Mouse (Mus musculus): ENCODE measurements around the gene Tnfrsf9. TPM values are rescaled to one million over a fixed set of nuclear protein-coding genes. Genes with fewer than 3 reads are reported as not detected.
"Not testable (repeated sequence)": the region's sequence is repeated elsewhere in the genome, so short reads cannot be mapped to it uniquely, and the experiment has no call there.

The Tnfrsf9 gene
- total and polyA plus RNA-seq, 3 experiments = 0.14 TPM; not detected in 2

DNA sequence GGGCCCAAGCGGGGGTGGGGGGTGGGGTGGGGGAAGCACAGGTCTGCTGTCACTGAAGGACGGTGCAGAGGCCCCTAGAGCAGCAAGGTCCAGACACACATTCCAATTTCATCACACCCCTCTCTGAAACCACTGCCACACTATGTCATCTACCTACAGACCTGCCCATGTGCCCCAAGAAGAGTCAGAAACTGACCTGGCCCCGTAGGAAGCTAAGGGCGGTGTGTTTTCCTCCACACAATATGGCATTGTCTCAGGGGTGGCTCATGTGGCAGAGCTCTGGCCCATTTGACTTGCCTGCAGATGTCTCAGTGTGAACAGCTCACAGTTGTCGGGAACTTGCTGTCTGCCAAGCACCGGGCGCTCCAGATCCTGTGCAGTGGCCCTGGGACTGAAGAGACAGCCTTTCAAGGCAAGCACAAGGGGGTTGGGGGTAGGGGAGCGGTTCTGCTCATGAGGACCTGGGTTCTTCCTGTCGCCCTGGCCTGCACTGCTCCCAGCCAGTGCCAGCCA, 42.2 kb upstream of the Tnfrsf9 start:
- DNase-seq (ENCODE audit: low read depth, low spot score) = no peak
- Histone ChIP-seq H3K79me2 (ENCODE audit: control insufficient read depth, insufficient read depth, low read length, poor library complexity) (no peaks in the 10 kb centered on the region), H3K27ac (ENCODE audit: control insufficient read depth, low read depth, low read length) (no peak overlapping the region), H3K4me3 (ENCODE audit: control insufficient read depth in 1 of 2, insufficient read depth in 1 of 2, low read depth in 2 of 2, low read length in 2 of 2) (no peak overlapping the region), H3K36me3 (ENCODE audit: control insufficient read depth in 1 of 2, insufficient read depth in 2 of 2, low read length in 2 of 2) (peaks cover 0 to 4% of the 10 kb centered on the region in 2 experiments; a peak in 1 of 4 replicates), H3K9me3 (replicated peaks; ENCODE audit: insufficient read depth, low read length) (no peaks in the 10 kb centered on the region), H3K27me3 (ENCODE audit: control insufficient read depth in 1 of 2, insufficient read depth in 2 of 2, low read length in 2 of 2) (no peaks in the 10 kb centered on the region), H3K9ac (ENCODE audit: control insufficient read depth, low read depth, low read length, poor library complexity, severe bottlenecking) (no peak overlapping the region), H3K4me1 (ENCODE audit: control insufficient read depth in 1 of 2, insufficient read depth in 2 of 2, low read length in 2 of 2) (peaks cover 3 to 6% of the 10 kb centered on the region in 2 experiments; a peak in 2 of 4 replicates)
- TF ChIP-seq CHD1 (IDR thresholded peaks at IDR 0.05; ENCODE audit: low read depth, low read length) = no peak
- no peak for TF ChIP-seq E2F4 (IDR thresholded peaks at IDR 0.05; ENCODE audit: borderline replicate concordance, low read depth, low read length)
- TF ChIP-seq POLR2AphosphoS5 (IDR thresholded peaks at IDR 0.05; ENCODE audit: borderline replicate concordance, low read depth, low read length) = no peak
- TF ChIP-seq CTCF (IDR thresholded peaks at IDR 0.05 in 2 of 3, conservative IDR thresholded peaks at IDR 0.05 in 1 of 3; ENCODE audit: control insufficient read depth in 1 of 3, insufficient read depth in 1 of 3, low read depth in 2 of 3, low read length in 3 of 3, poor library complexity in 1 of 3, severe bottlenecking in 1 of 3) = no peak
- no peak for TF ChIP-seq SIN3A (IDR thresholded peaks at IDR 0.05; ENCODE audit: low read length)
- TF ChIP-seq ZNF384 (IDR thresholded peaks at IDR 0.05; ENCODE audit: low read depth, low read length) = no peak
- no peak for TF ChIP-seq ETS1 (IDR thresholded peaks at IDR 0.05; ENCODE audit: low read depth, low read length)

GRCm38 (mm10) chr4:150872681-150873080, 41.7 kb upstream of the Tnfrsf9 start:
- no peaks in the 10 kb centered on the region for H3K79me2 ChIP-seq (ENCODE audit: control insufficient read depth, insufficient read depth, low read length, poor library complexity)
- TF ChIP-seq USF2 (IDR thresholded peaks at IDR 0.05; ENCODE audit: borderline replicate concordance in 1 of 2, insufficient read depth in 1 of 2, low read depth in 1 of 2, low read length in 2 of 2) = no peak
- H3K27ac ChIP-seq (ENCODE audit: control insufficient read depth, low read depth, low read length) = no peak overlapping the region
- peaks cover 0 to 4% of the 10 kb centered on the region in 2 experiments; a peak in 1 of 4 replicates for H3K36me3 ChIP-seq (ENCODE audit: control insufficient read depth in 1 of 2, insufficient read depth in 2 of 2, low read length in 2 of 2)
- H3K27me3 ChIP-seq (ENCODE audit: control insufficient read depth in 1 of 2, insufficient read depth in 2 of 2, low read length in 2 of 2) = no peaks in the 10 kb centered on the region
- H3K4me3 ChIP-seq (ENCODE audit: control insufficient read depth in 1 of 2, insufficient read depth in 1 of 2, low read depth in 2 of 2, low read length in 2 of 2) = no peak overlapping the region
- H3K4me1 ChIP-seq (ENCODE audit: control insufficient read depth in 1 of 2, insufficient read depth in 2 of 2, low read length in 2 of 2) = peaks cover 3 to 6% of the 10 kb centered on the region in 2 experiments; a peak in 2 of 4 replicates
- no peak for DNase-seq (ENCODE audit: low read depth, low spot score)
- H3K9ac ChIP-seq (ENCODE audit: control insufficient read depth, low read depth, low read length, poor library complexity, severe bottlenecking) = no peak overlapping the region
- H3K9me3 ChIP-seq (replicated peaks; ENCODE audit: insufficient read depth, low read length) = no peaks in the 10 kb centered on the region

DNA sequence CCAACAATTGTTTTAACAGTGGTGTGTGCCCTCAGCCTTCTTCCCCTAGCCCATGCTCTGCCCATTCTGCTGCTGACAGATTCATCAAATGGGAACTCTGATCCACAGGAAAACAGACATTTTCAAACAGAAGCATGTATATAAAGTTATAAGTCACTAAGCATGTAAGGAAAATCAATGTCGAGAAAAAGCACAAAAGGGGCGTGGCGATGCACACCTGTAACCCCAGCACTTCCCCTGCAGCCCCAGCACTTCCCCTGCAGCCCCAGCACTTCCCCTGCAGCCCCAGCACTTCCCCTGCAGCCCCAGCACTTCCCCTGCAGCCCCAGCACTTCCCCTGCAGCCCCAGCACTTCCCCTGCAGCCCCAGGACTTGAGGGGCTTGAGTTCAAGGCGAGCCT, 39.9 kb upstream of the Tnfrsf9 start:
- H3K9me3 ChIP-seq (replicated peaks; ENCODE audit: insufficient read depth, low read length); H3K79me2 ChIP-seq (ENCODE audit: control insufficient read depth, insufficient read depth, low read length, poor library complexity); H3K4me3 ChIP-seq (ENCODE audit: control insufficient read depth in 1 of 2, insufficient read depth in 1 of 2, low read depth in 2 of 2, low read length in 2 of 2); H3K9ac ChIP-seq (ENCODE audit: control insufficient read depth, low read depth, low read length, poor library complexity, severe bottlenecking); H3K27ac ChIP-seq (ENCODE audit: control insufficient read depth, low read depth, low read length); H3K36me3 ChIP-seq (ENCODE audit: control insufficient read depth in 1 of 2, insufficient read depth in 2 of 2, low read length in 2 of 2); H3K27me3 ChIP-seq (ENCODE audit: control insufficient read depth in 1 of 2, insufficient read depth in 2 of 2, low read length in 2 of 2); DNase-seq (ENCODE audit: low read depth, low spot score); H3K4me1 ChIP-seq (ENCODE audit: control insufficient read depth in 1 of 2, insufficient read depth in 2 of 2, low read length in 2 of 2): not testable (repeated sequence)

DNA sequence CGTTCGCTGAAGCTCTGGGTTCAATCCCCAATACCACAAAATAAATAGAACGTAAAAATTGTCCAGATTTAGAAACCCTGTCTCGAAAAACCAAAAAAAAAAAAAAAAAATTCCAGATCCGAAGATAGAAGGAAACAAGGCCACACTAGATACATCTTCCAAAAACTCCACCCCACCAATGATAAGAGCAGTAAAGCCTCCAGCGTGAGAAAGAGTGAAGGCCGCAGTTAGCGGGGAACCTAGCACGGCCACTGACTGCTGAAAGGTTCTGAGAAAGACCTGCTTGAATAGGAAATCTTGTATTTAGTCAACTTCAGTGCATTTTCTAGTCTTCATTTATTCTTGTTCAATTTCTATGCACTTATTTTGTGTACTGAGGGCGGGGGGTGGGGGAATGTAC, 39.0 kb upstream of the Tnfrsf9 start:
- no peak for TF ChIP-seq CHD1 (IDR thresholded peaks at IDR 0.05; ENCODE audit: low read depth, low read length)
- peak; percentile 47; the same call in 1 of the 2 replicates for TF ChIP-seq ZNF384 (IDR thresholded peaks at IDR 0.05; ENCODE audit: low read depth, low read length)
- peaks cover 0 to 4% of the 10 kb centered on the region in 2 experiments; a peak in 1 of 4 replicates for H3K36me3 ChIP-seq (ENCODE audit: control insufficient read depth in 1 of 2, insufficient read depth in 2 of 2, low read length in 2 of 2)

More for the DNA sequence above, 39.0 kb upstream of the Tnfrsf9 start:
- Histone ChIP-seq H3K9me3 (replicated peaks; ENCODE audit: insufficient read depth, low read length) (no peaks in the 10 kb centered on the region), H3K4me1 (ENCODE audit: control insufficient read depth in 1 of 2, insufficient read depth in 2 of 2, low read length in 2 of 2) (peaks cover 3 to 6% of the 10 kb centered on the region in 2 experiments; a peak in 2 of 4 replicates), H3K9ac (ENCODE audit: control insufficient read depth, low read depth, low read length, poor library complexity, severe bottlenecking) (no peak overlapping the region), H3K4me3 (ENCODE audit: control insufficient read depth in 1 of 2, insufficient read depth in 1 of 2, low read depth in 2 of 2, low read length in 2 of 2) (no peak overlapping the region), H3K79me2 (ENCODE audit: control insufficient read depth, insufficient read depth, low read length, poor library complexity) (no peaks in the 10 kb centered on the region), H3K27me3 (ENCODE audit: control insufficient read depth in 1 of 2, insufficient read depth in 2 of 2, low read length in 2 of 2) (no peaks in the 10 kb centered on the region), H3K27ac (ENCODE audit: control insufficient read depth, low read depth, low read length) (no peak overlapping the region)
- no peak for DNase-seq (ENCODE audit: low read depth, low spot score)
